Mouse (Mus musculus) thymus, adult 2 months (tissue): Measurements from ENCODE around the gene St6gal2.

Experiments used
- CTCF ChIP-seq: fragments of 200-500 bp; IDR thresholded peaks from 2 replicates; pipeline ENCODE4 v1.5.1; 2012; ENCODE audit warnings: mild to moderate bottlenecking, control low read depth, low read length, moderate library complexity, borderline replicate concordance; ENCODE audit not compliant: control insufficient read depth, poor library complexity, insufficient read depth; ENCODE audit errors: extremely low read depth
- POLR2A ChIP-seq: fragments of 200-500 bp; IDR thresholded peaks from 2 replicates; pipeline ENCODE4 v1.6.1; 2012; ENCODE audit warnings: mild to moderate bottlenecking, low read length, control low read depth, moderate library complexity; ENCODE audit not compliant: control insufficient read depth, poor library complexity, insufficient read depth; ENCODE audit errors: extremely low read depth

GRCm38 (mm10) chr17:55445250-55446184, at the start of gene St6gal2:
- TF ChIP-seq CTCF = no peak
- TF ChIP-seq POLR2A = no peak
